Mouse (Mus musculus) gastrocnemius, postnatal 10 days (tissue): ENCODE results near the gene Hs6st1. TPM values are rescaled to one million over a fixed set of nuclear protein-coding genes. Genes with fewer than 3 reads are reported as not detected.

Experiments used
- DNase-seq: peaks from one replicate; pipeline ENCODE4 v3.0.0; 2021; ENCODE audit warnings: mixed read lengths
- microRNA-seq, 2 experiments: library from miRNA; unstranded; fragments of <30 nt; microRNA quantifications; one replicate each; pipeline ENCODE4 v1.2.0; 2021
- total RNA-seq, 2 experiments: library from RNA; stranded (reverse); gene quantifications; 2 replicates each; pipeline ENCODE4 v1.2.3; 2021

Gene Hs6st1
- total RNA-seq, 2 experiments from 2014 or later: 26.2 to 28.3 TPM

DNA sequence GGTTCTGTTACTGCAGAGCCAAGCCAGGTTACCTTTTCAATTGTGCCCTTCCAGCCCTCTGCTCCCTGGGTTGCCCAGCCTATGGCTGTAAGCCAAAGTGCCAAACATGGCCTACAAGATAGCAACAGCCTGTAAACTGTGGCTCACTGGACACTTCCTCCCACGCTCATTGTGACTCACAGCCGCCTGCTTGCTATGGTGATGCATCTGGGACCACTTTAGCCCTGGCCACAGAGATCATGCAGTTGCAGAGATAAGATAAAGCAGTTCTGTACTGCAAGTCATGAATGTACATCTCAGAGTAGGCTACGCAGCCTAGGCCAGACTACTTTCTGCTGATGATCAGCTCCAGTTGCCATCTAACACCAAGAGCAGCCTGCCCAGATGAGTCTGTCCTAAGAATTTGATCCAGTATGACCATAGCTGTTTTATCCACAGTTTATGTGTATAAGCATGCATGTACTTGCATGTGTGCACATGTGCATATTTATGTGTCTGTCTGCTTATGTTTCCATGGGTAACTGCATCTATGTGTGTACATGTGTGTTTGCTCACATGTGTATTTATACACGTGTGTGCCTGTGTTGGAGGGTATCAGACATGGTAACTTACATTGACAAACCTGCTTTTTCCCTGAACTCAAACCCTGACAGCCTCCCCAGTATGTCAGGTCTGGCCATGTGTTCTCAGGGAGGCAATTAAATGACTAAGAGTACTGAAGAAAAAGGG is 62.3 kb downstream of the Hs6st1 start:
- no peak for DNase-seq

DNA sequence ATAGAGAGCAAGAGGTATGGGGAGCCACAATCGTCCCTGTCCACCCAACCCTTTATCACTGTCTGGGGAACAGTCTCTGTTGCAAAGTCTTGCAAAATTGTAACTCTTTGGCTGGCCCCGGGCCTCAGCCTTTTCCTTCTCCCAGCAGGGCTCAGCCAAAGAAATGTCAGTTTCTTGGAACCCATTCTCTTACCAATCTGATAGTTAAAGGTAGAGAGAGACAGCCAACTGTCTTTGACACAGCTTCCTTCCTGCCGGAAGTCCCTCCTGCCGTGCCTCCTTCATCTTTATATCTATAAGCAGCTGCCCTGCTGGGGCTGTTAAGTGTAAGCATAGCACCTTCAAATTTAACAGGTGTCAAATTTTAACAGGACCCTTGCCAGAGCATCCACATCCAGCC is 63.0 kb downstream of the Hs6st1 start:
- DNase-seq: no peak

DNA sequence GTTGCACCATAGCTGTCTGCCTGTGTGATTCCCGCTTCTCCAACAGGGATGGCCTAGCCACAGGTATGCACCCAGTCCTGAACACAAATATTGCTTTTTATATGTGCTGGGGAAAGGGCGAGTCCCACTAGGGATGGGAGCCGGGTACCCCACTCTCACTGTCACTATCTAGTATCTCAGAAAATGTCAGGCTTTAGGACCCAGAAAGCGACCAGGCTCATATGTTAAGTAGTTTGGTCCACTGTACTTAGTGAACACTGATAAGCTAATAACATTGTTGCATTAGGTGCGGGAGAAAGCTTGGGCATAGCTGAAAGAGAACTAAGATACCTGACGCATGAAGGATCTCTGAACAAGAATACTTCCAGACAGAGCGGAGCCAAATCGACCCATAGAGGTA is 63.6 kb downstream of the Hs6st1 start:
- DNase-seq: no peak

DNA sequence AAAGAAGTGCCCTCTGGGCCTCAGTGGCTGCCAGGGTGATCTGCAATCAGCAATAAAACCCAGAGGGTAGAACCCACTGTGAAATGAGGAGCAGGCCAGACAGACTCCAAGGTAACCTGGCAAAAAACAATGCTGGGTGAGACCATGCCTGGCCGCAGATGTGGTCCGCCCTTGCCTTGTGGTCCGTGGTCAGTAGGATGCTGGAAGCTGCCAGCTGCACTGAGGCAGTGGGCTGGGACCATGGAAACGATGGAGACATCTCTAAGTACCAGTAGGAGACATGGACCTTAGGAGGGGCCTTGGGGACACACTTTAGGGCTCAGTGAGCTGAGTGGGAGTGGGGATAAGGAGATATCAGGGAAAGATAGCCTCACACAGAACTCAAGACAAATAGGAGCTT is 64.0 kb downstream of the Hs6st1 start:
- DNase-seq: no peak

DNA sequence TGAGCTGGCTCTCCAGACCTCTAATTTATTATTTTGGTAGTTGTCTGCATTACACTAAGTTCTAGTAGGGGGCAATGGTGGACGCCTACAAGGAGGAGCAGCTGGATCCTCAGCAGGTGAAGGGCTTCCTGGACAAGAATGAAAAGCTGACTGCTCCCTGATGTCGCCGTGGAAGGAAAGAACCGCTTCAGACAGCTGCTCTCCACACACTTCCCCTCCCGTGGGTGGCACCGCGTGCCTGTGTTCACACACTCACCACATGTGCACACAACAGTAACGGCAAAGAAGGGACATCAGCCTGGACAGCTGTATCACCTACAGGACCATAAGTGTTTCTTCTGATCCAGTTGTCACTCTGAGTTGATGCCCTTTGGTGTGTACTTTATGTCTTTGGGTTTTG is 64.8 kb downstream of the Hs6st1 start:
- DNase-seq: no peak

DNA sequence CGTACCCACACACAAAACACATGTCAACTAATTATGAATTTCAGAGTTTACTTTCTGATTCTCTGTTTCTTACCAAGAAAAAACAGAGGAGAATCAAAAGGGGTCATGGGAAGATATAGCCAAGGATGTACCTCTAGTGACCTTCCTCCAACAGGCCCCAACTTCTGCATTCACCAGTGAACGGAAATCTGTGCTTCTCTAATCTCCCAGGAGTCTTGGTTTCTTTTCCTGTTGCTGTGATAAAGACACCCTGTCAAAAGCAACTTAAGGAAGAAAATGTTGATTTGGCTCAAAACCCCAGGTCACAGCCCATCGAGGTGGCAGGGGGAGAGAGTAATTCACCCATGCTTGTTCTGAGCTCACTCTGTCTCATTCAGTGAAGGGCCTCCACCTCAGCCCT is 65.4 kb downstream of the Hs6st1 start:
- DNase-seq: no peak

DNA sequence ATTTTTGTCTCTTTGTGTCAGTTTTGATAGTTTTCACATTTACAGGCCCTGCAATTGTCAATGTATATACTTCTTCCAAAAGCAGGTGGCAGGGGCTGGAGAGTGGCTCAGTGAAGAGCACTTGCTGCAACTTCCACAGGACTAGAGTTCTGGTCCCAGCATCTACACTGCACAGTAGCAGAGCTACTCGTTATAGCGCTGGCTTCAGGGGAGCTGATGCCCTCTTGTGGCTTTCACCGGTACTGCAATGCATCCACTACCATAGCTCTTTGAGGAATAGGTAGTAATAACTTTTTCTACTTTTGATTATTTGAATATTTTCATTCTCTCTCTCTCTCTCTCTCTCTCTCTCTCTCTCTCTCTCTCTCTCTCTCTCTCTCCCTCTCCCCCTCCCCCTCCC is 66.4 kb downstream of the Hs6st1 start:
- peak; percentile 80 for DNase-seq

DNA sequence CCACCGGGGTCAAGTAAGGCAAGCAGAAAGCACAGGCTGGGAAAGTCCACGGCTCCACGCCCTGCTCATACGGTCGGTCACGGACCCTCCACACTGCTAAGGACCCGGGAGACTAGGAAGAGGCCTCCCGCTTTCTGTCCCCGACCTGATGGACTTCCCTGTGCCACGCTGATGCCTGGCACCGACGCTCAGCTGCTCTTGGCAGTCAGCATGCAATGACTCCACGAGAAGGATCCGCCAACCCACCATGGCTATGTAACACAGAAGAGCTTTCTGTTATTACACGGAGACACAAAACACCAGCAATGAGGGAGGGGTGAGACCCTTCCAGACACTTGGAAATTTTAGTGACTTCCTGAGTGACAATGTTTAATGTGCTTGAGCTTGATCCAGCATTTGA is 72.1 kb downstream of the Hs6st1 start:
- no peak for DNase-seq

DNA sequence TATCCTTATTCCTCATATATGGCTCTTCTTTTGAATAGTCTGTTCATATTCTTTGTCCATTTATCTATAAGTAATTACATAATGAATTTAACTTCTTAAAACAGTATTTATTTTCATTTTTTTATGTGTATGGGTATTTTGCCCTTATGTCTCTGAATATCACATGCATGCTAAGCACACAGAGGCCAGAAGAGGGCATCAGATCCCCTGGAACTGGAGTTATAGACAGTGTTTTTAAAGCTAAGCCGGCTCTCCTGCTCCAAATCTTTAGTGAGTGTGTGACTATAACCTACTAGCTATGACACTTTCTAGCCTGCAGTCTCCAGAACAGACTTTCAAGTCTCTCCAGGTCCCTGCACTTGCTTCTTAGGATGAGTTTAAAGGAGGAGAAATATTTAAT is 76.8 kb downstream of the Hs6st1 start:
- DNase-seq: peak; percentile 39

DNA sequence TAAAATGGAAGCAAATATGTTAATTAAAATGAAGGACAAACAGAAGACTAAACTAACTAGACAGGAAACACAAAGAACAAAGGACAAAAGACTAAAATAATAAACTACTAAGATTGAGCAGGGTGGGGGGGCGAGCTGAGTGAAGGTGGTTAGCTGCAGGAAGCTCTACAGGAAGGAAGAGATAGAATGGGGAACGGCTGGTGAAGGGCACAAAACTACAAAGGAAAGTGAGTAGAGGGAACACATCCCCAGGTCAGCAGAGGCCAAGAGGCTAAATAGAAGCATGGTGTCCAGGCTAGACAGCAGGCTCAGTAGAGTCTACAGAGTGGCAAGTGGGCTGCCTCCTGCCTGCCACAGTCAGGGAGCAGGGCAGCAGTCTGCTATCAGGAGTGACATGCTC is 80.6 kb downstream of the Hs6st1 start:
- DNase-seq: no peak

DNA sequence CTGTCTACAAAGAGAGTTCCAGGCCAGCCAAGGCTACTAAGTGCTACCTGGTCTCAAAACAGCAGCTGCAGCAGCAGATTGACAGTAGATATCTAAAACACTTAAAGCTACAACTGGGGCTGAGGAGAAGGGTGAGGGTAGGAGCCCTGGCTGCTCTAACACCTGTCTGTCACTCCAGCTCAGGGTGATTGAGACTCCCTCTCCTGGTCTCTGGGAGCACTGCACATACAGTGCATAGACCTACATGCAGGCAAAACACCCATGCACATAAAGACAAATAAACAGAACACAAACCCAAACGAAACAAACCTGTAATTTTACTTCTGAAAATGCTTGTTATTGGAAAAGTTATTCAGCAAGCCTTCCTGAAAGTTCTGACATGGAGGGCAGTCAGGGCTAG is 81.2 kb downstream of the Hs6st1 start:
- DNase-seq: no peak

Small RNAs within 50 kb of the gene (microRNA-seq; reads per million reads assigned to microRNA genes)
- gene Mir6897: 0 to 0.50 reads per million in 2 experiments

Other genes with a start within 250 kb of the Hs6st1 start
- 10 to 100 TPM; 21.9 to 27.5 TPM for gene Uggt1, start 176.3 kb downstream of the Hs6st1 start, total RNA-seq
- 1 to 10 TPM; 1.9 to 2.5 TPM for gene Neurl3, start 206.3 kb downstream of the Hs6st1 start, total RNA-seq
- 10 to 100 TPM; 15.5 to 16.4 TPM for gene Arid5a, start 239.3 kb downstream of the Hs6st1 start, total RNA-seq